Mouse (Mus musculus) forebrain, embryonic 14.5 days (tissue): ENCODE results near the gene Lats2. TPM values are rescaled to one million over a fixed set of nuclear protein-coding genes. Genes with fewer than 3 reads are reported as not detected.

ENCODE experiments used
- ATAC-seq: fragments of 200-750 bp; cut with Nextera tagmentation; 2 replicates; pipeline ENCODE4 v1.8.0; 2017; ENCODE audit warnings: mild to moderate bottlenecking, moderate library complexity
- DNase-seq: peaks from one replicate; pipeline ENCODE4 v3.0.0-alpha.2; 2015; ENCODE audit warnings: low spot score
- H3K27ac ChIP-seq: fragments of 300-500 bp; sonication (generic); 2 replicates; pipeline ENCODE4 v1.5.1; 2014; ENCODE audit warnings: low read depth, mild to moderate bottlenecking, control low read depth, low read length, moderate library complexity
- H3K27me3 ChIP-seq: fragments of 300-500 bp; sonication (generic); replicated peaks from 2 replicates; pipeline ENCODE4 v1.6.1; 2014; ENCODE audit warnings: low read length, control low read depth, mixed read lengths; ENCODE audit not compliant: control insufficient read depth, insufficient read depth
- H3K36me3 ChIP-seq: fragments of 300-500 bp; sonication (generic); 2 replicates; pipeline ENCODE4 v1.6.1; 2014; ENCODE audit warnings: low read length, control low read depth; ENCODE audit not compliant: control insufficient read depth, insufficient read depth
- H3K4me1 ChIP-seq: fragments of 300-500 bp; sonication (generic); 2 replicates; pipeline ENCODE4 v1.6.1; 2014; ENCODE audit warnings: antibody characterized with exemption, low read length, control low read depth; ENCODE audit not compliant: control insufficient read depth, insufficient read depth
- H3K4me2 ChIP-seq: fragments of 300-500 bp; sonication (generic); 2 replicates; pipeline ENCODE4 v1.6.1; 2014; ENCODE audit warnings: mild to moderate bottlenecking, control low read depth, low read length
- H3K4me3 ChIP-seq: fragments of 300-500 bp; sonication (generic); 2 replicates; pipeline ENCODE4 v1.5.1; 2014; ENCODE audit warnings: low read depth, low read length, control low read depth
- H3K9ac ChIP-seq: fragments of 300-500 bp; sonication (generic); 2 replicates; pipeline ENCODE4 v1.6.1; 2014; ENCODE audit warnings: mild to moderate bottlenecking, low read length, control low read depth, moderate library complexity
- H3K9me3 ChIP-seq: fragments of 300-500 bp; sonication (generic); replicated peaks from 2 replicates; pipeline ENCODE4 v1.6.1; 2016; ENCODE audit warnings: low read length, control low read depth, mixed read lengths; ENCODE audit not compliant: control insufficient read depth
- WGBS: fragments of 180-500 bp; shearing (Covaris S2); extraction: QIAGEN DNeasy Blood & Tissue Kit; methylation state at CpG from one replicate; pipeline ENCODE4 v1.1.7; 2014; 5-methylcytosine and 5-hydroxymethylcytosine counted together
- polyA plus RNA-seq: library from polyadenylated mRNA; unstranded; fragments of >200 nt; fragmentation: Nextera tagmentation; extraction: Ambion mirVana; gene quantifications from 2 replicates; pipeline ENCODE4 v1.2.1, GENCODE M21; 2014

Lats2 gene
- polyA plus RNA-seq, 1 experiment from 2014 or later = 5.0 TPM

GRCm38 (mm10) chr14:57746001-57746771 is 12.0 kb downstream of the Lats2 start, which contains the start of gene Gm49361:
TSS of gene Gm49361 (minus strand) at chr14:57746103.
- DNase-seq (peak; percentile 86), ATAC-seq (peak; percentile 91)
- under 1% methylated on average over 66 of the region's 68 CpGs for WGBS
- Histone ChIP-seq H3K9me3 (no peaks in the 10 kb centered on the region), H3K27me3 (peaks cover 7% of the 10 kb centered on the region), H3K4me2 (peak within 1 kb of the TSS; percentile 93), H3K9ac (peak within 1 kb of the TSS; percentile 87), H3K27ac (peak within 1 kb of the TSS; percentile 75), H3K4me3 (peak within 1 kb of the TSS; percentile 87), H3K36me3 (no peaks in the 10 kb centered on the region), H3K4me1 (peaks cover 13% of the 10 kb centered on the region)

- DNase-seq (peak; percentile 20), ATAC-seq (peak; percentile 63)
- under 1% methylated on average over 59 of the region's 103 CpGs for WGBS
- peaks cover 13% of the 10 kb centered on the region for H3K4me1 ChIP-seq
- peak overlapping the region; percentile 87 for H3K4me3 ChIP-seq
- peak overlapping the region; percentile 75 for H3K27ac ChIP-seq
- no peaks in the 10 kb centered on the region for H3K9me3 ChIP-seq
- peaks cover 7% of the 10 kb centered on the region for H3K27me3 ChIP-seq
- H3K36me3 ChIP-seq = no peaks in the 10 kb centered on the region
- peak overlapping the region; percentile 87 for H3K9ac ChIP-seq
- H3K4me2 ChIP-seq = peak overlapping the region; percentile 93
These were observed 12.8 kb downstream of the Lats2 start for GRCm38 (mm10) chr14:57745291-57745969.

GRCm38 (mm10) chr14:57744547-57744946 is 13.6 kb downstream of the Lats2 start:
- Histone ChIP-seq H3K36me3 (no peaks in the 10 kb centered on the region), H3K27me3 (peaks cover 7% of the 10 kb centered on the region), H3K9ac (peak overlapping the region; percentile 87; the same call in 1 of the 2 replicates), H3K27ac (no peak overlapping the region), H3K4me2 (peak overlapping the region; percentile 93), H3K4me1 (peaks cover 13% of the 10 kb centered on the region), H3K4me3 (peak overlapping the region; percentile 87), H3K9me3 (no peaks in the 10 kb centered on the region)
- DNase-seq (peak; percentile 62), ATAC-seq (no peak)
- under 1% methylated on average over 8 of the region's 8 CpGs for WGBS

- ATAC-seq (no peak), DNase-seq (no peak)
- H3K27me3 ChIP-seq = 0 out of 2 replicates have a peak, but pooled peaks cover 2% of the 10 kb centered on the region
- WGBS = 92% methylated on average over 8 of the region's 8 CpGs
- H3K36me3 ChIP-seq = no peaks in the 10 kb centered on the region
- no peak overlapping the region for H3K9ac ChIP-seq
- no peak overlapping the region for H3K27ac ChIP-seq
- no peak overlapping the region for H3K4me2 ChIP-seq
- peaks cover 13% of the 10 kb centered on the region for H3K4me1 ChIP-seq
- no peaks in the 10 kb centered on the region for H3K9me3 ChIP-seq
- no peak overlapping the region for H3K4me3 ChIP-seq
These were observed 17.5 kb downstream of the Lats2 start for GRCm38 (mm10) chr14:57740651-57741050.

- Histone ChIP-seq H3K9me3 (no peaks in the 10 kb centered on the region), H3K27me3 (no peaks in the 10 kb centered on the region), H3K4me3 (no peak overlapping the region), H3K27ac (no peak overlapping the region), H3K4me2 (no peak overlapping the region), H3K4me1 (no peaks in the 10 kb centered on the region; the same call in 1 of the 2 replicates), H3K9ac (no peak overlapping the region), H3K36me3 (no peaks in the 10 kb centered on the region)
- no peak for ATAC-seq
- DNase-seq = no peak
These were observed 21.1 kb downstream of the Lats2 start for GRCm38 (mm10) chr14:57737089-57737488.

GRCm38 (mm10) chr14:57736141-57736540 is 22.0 kb downstream of the Lats2 start:
- ATAC-seq = no peak
- no peak overlapping the region for H3K27ac ChIP-seq

GRCm38 (mm10) chr14:57732668-57733293 is 25.4 kb downstream of the Lats2 start:
- peak; percentile 65 for ATAC-seq

More at GRCm38 (mm10) chr14:57736141-57736540, 22.0 kb downstream of the Lats2 start:
- H3K36me3 ChIP-seq = no peaks in the 10 kb centered on the region
- H3K27me3 ChIP-seq = no peaks in the 10 kb centered on the region
- no peaks in the 10 kb centered on the region; the same call in 1 of the 2 replicates for H3K4me1 ChIP-seq
- no peaks in the 10 kb centered on the region for H3K9me3 ChIP-seq
- H3K4me2 ChIP-seq = no peak overlapping the region
- H3K4me3 ChIP-seq = no peak overlapping the region
- WGBS = 70% methylated on average over 4 of the region's 4 CpGs
- DNase-seq = no peak
- no peak overlapping the region for H3K9ac ChIP-seq

GRCm38 (mm10) chr14:57730527-57730926 is 27.7 kb downstream of the Lats2 start:
- Histone ChIP-seq H3K27ac (peak overlapping the region; percentile 33; the same call in 1 of the 2 replicates), H3K4me1 (peaks cover 10% of the 10 kb centered on the region), H3K9me3 (0 out of 2 replicates have a peak, but pooled peaks cover 6% of the 10 kb centered on the region), H3K9ac (peak overlapping the region; percentile 35; the same call in 1 of the 2 replicates), H3K27me3 (no peaks in the 10 kb centered on the region), H3K4me3 (no peak overlapping the region), H3K36me3 (no peaks in the 10 kb centered on the region; the same call in 1 of the 2 replicates), H3K4me2 (no peak overlapping the region)
- 29% methylated on average over 9 of the region's 9 CpGs for WGBS
- peak; percentile 43 for ATAC-seq
- DNase-seq = peak; percentile 63

More at GRCm38 (mm10) chr14:57732668-57733293, 25.4 kb downstream of the Lats2 start:
- H3K9ac ChIP-seq = no peak overlapping the region
- H3K4me1 ChIP-seq = peaks cover 10% of the 10 kb centered on the region
- H3K9me3 ChIP-seq = no peaks in the 10 kb centered on the region
- no peaks in the 10 kb centered on the region for H3K27me3 ChIP-seq
- peak; percentile 69 for DNase-seq
- H3K27ac ChIP-seq = no peak overlapping the region
- H3K4me2 ChIP-seq = no peak overlapping the region
- H3K4me3 ChIP-seq = no peak overlapping the region
- WGBS = 29% methylated on average over 6 of the region's 6 CpGs
- H3K36me3 ChIP-seq = no peaks in the 10 kb centered on the region
